Mouse (Mus musculus) right cerebral cortex, postnatal 10 days (tissue): Measurements from ENCODE around the gene Fam222b.
"Not testable (repeated sequence)": the region's sequence is repeated elsewhere in the genome, so short reads cannot be mapped to it uniquely, and the experiment has no call there.

Experiments
- DNase-seq, 2 experiments: peaks; one replicate each; pipeline ENCODE4 v3.0.0; 2021; ENCODE audit warnings: low spot score in 2 of 2

Gene Fam222b

GRCm38 (mm10) chr11:78178859-78179437, 84.5 kb downstream of the Fam222b start:
- DNase-seq = peak; percentile 86 to 90

GRCm38 (mm10) chr11:78179438-78179999, 85.1 kb downstream of the Fam222b start:
- no peak for DNase-seq

- no peak for DNase-seq
These were observed 85.8 kb downstream of the Fam222b start for GRCm38 (mm10) chr11:78180081-78180761.

GRCm38 (mm10) chr11:78181830-78182357, 87.4 kb downstream of the Fam222b start:
- DNase-seq = no peak

GRCm38 (mm10) chr11:78182450-78182849, 88.0 kb downstream of the Fam222b start:
- DNase-seq = no peak

- DNase-seq = peak; percentile 89 to 92
These were observed 88.7 kb downstream of the Fam222b start, which contains the start of gene Rpl23a for GRCm38 (mm10) chr11:78182961-78183844. TSS of gene Rpl23a (minus strand) at chr11:78183584.

GRCm38 (mm10) chr11:78183884-78184514, 89.5 kb downstream of the Fam222b start:
- DNase-seq = no peak

GRCm38 (mm10) chr11:78184702-78185101, 90.2 kb downstream of the Fam222b start:
- DNase-seq = not testable (repeated sequence)

- peak; percentile 90 to 92 for DNase-seq
These were observed 94.1 kb downstream of the Fam222b start, which contains the start of gene Rab34 for GRCm38 (mm10) chr11:78188331-78189233. TSS of gene Rab34 (plus strand) at chr11:78188430.

GRCm38 (mm10) chr11:78189234-78190040, 95.0 kb downstream of the Fam222b start:
- peak; percentile 89 to 93 for DNase-seq

GRCm38 (mm10) chr11:78190041-78190440, 95.6 kb downstream of the Fam222b start:
- DNase-seq = no peak

GRCm38 (mm10) chr11:78193113-78193512, 98.7 kb downstream of the Fam222b start, which contains the start of gene Proca1:
TSS of gene Proca1 (plus strand) at chr11:78193392.
- no peak for DNase-seq

- peak in 1 of 2 experiments; percentile 61 for DNase-seq
These were observed 100.1 kb downstream of the Fam222b start for GRCm38 (mm10) chr11:78194411-78195100.

- DNase-seq = no peak
These were observed 100.8 kb downstream of the Fam222b start for GRCm38 (mm10) chr11:78195101-78195863.

- no peak for DNase-seq
These were observed 107.9 kb downstream of the Fam222b start for GRCm38 (mm10) chr11:78202372-78202771.

- DNase-seq = no peak
These were observed 109.8 kb downstream of the Fam222b start for GRCm38 (mm10) chr11:78204287-78204686.

GRCm38 (mm10) chr11:78205361-78206206, 111.1 kb downstream of the Fam222b start:
- DNase-seq = no peak
